In the genomic region with DNA sequence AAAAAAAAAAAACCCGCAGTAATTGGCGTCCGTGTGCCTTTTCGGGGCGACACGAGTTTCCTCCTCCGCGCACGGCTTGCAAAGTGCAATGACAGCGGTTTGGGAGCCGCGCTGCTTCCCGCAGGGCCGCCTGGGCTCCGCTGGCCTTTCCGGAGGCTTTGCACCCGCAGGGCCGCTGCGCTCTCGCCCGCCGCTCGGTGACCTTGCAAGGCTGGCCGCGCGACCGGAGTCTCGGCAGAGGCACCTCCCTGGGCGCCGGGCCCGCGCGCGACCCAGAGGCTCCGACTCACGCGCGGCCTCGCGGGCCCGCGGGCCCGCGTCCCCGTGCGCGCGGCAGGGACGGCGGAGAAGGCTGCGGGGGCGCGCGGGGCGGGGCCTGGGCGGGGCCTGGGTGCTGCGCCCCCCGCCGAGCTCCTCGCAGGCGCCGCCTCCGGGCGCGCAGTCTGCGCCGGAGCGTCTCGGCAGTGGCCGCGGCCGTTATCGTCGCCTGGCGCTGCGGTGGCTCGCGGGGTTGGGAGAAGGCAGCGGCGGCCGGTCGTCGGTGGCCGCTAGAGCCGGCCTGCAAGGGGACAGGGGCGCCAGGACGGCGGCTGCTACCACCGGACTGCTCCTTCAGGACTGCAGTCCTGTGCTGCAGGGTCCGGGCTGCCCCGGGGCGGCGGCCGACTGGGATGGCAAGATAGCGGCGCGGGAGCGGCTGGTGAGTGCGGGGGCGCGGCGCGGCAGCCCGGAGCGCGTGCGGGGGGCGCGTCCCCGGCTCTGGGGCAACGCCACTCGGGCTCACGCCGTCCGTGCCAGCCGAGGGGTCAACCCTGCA, we compare ENCODE assay signal across 8 mouse cellular contexts. TPM values are rescaled to one million over a fixed set of nuclear protein-coding genes. Genes with fewer than 3 reads are reported as not detected.
DNase-seq lines count a peak whose midpoint lies in the region.

No protein-coding gene starts in this region.

- H3K27ac ChIP-seq in macrophage = no peak overlapping the region

- H3K36me3 ChIP-seq in macrophage (ENCODE audit: inconsistent target) = no peaks in the 10 kb centered on the region

- no peaks in the 10 kb centered on the region for H3K79me2 ChIP-seq in macrophage (ENCODE audit: inconsistent target)

- under 1% methylated on average over 104 of the region's 116 CpGs for WGBS in macrophage (ENCODE audit: missing documents)

- peak overlapping the region; percentile 50 for H3K4me3 ChIP-seq in macrophage (ENCODE audit: inconsistent target)

- peak; percentile 92 for DNase-seq in ZHBTc4 (ENCODE audit: low read depth, low spot score)
- DNase-seq in cerebellum, postnatal 4 days (ENCODE audit: low spot score in 2 of 2) = peak; percentile 70 to 88
- peak; percentile 97 for DNase-seq in gastrocnemius, postnatal 10 days
- peak; percentile 13 for DNase-seq in induced T-regulatory cell, adult 2 months (ENCODE audit: low read depth)
- DNase-seq in left cerebral cortex, adult 9 months (ENCODE audit: low spot score in 2 of 2) = peak; percentile 55 to 73
- peak; percentile 89 for DNase-seq in right cerebral cortex, postnatal 10 days (ENCODE audit: low spot score in 2 of 2)
- DNase-seq in urinary bladder, postnatal 14 days (ENCODE audit: low spot score) = peak; percentile 86

RNA-seq across cellular contexts. Expression of a gene that starts 38.9 kb away (rescaled TPM):
- 10 to 100 TPM; 48.4 to 55.9 TPM for total RNA-seq in gastrocnemius, postnatal 10 days (2021)
- total RNA-seq in macrophage (2018; cell fraction: chromatin; rRNA removed) = 10 to 100 TPM in 6 of 26 experiments, 1 to 10 TPM in 18, under 1 TPM in 2; 0.59 to 15.4 (median 5.3) TPM
- total RNA-seq in macrophage (2018; cell fraction: cytosol; rRNA removed) = 1 to 10 TPM in 22 of 26 experiments, under 1 TPM in 4; 0.85 to 9.4 (median 2.8) TPM
- total RNA-seq in macrophage (2018; cell fraction: nucleus; rRNA removed) = 10 to 100 TPM in 8 of 26 experiments, 1 to 10 TPM in 17, under 1 TPM in 1; 0.83 to 20.4 (median 5.2) TPM
- polyA plus RNA-seq in macrophage (2018) = 2.0 to 6.5 TPM (median 2.1 TPM) in 3 replicates

Comparison
In these comparisons a context has a peak if more than half of its experiments do, and no peak if none do; other contexts are left out.
1. DNase-seq: peak in every context shown above with its lines; median percentile 97 in gastrocnemius, postnatal 10 days; 92 in ZHBTc4; 89 in right cerebral cortex, postnatal 10 days; 86 in urinary bladder, postnatal 14 days; 79 in cerebellum, postnatal 4 days; 64 in left cerebral cortex, adult 9 months; 13 in induced T-regulatory cell, adult 2 months.